Mouse (Mus musculus): Measurements from ENCODE around the gene Ccdc172. TPM values are rescaled to one million over a fixed set of nuclear protein-coding genes. Genes with fewer than 3 reads are reported as not detected.
A peak's percentile ranks its signal among the peaks of the same experiment; 100 is the strongest.

Ccdc172 gene
- total RNA-seq (2017) = not detected in 3 replicates

GRCm38 (mm10) chr19:58511818-58512217 lies at the start of gene Ccdc172:
Gene Ccdc172, plus strand, starts transcription at chr19:58511993.
- ATAC-seq (replicated peaks; ENCODE audit: insufficient number of reproducible peaks, low FRiP score, low TSS enrichment, poor library complexity, severe bottlenecking) = no peak

- no peak for ATAC-seq (replicated peaks; ENCODE audit: insufficient number of reproducible peaks, low FRiP score, low TSS enrichment, poor library complexity, severe bottlenecking)
These were observed 48.0 kb upstream of the Ccdc172 start for GRCm38 (mm10) chr19:58463755-58464154.

- no peak for ATAC-seq (replicated peaks; ENCODE audit: insufficient number of reproducible peaks, low FRiP score, low TSS enrichment, poor library complexity, severe bottlenecking)
These were observed 43.5 kb upstream of the Ccdc172 start for GRCm38 (mm10) chr19:58468331-58468730.

GRCm38 (mm10) chr19:58469421-58469820 lies 42.4 kb upstream of the Ccdc172 start:
- ATAC-seq (replicated peaks; ENCODE audit: insufficient number of reproducible peaks, low FRiP score, low TSS enrichment, poor library complexity, severe bottlenecking) = 0 out of 2 replicates have a peak, but pooled peaks have one; percentile 48

GRCm38 (mm10) chr19:58474251-58474650 lies 37.5 kb upstream of the Ccdc172 start:
- ATAC-seq (replicated peaks; ENCODE audit: insufficient number of reproducible peaks, low FRiP score, low TSS enrichment, poor library complexity, severe bottlenecking) = no peak

GRCm38 (mm10) chr19:58482373-58482977 lies 29.3 kb upstream of the Ccdc172 start:
- no peak for ATAC-seq (replicated peaks; ENCODE audit: insufficient number of reproducible peaks, low FRiP score, low TSS enrichment, poor library complexity, severe bottlenecking)

- no peak for ATAC-seq (replicated peaks; ENCODE audit: insufficient number of reproducible peaks, low FRiP score, low TSS enrichment, poor library complexity, severe bottlenecking)
These were observed 25.1 kb upstream of the Ccdc172 start for GRCm38 (mm10) chr19:58486686-58487085.

GRCm38 (mm10) chr19:58497106-58497505 lies 14.7 kb upstream of the Ccdc172 start:
- no peak for ATAC-seq (replicated peaks; ENCODE audit: insufficient number of reproducible peaks, low FRiP score, low TSS enrichment, poor library complexity, severe bottlenecking)

GRCm38 (mm10) chr19:58499420-58499966 lies 12.3 kb upstream of the Ccdc172 start:
- ATAC-seq (replicated peaks; ENCODE audit: insufficient number of reproducible peaks, low FRiP score, low TSS enrichment, poor library complexity, severe bottlenecking) = no peak

GRCm38 (mm10) chr19:58500049-58500448 lies 11.7 kb upstream of the Ccdc172 start:
- ATAC-seq (replicated peaks; ENCODE audit: insufficient number of reproducible peaks, low FRiP score, low TSS enrichment, poor library complexity, severe bottlenecking) = no peak

- no peak for ATAC-seq (replicated peaks; ENCODE audit: insufficient number of reproducible peaks, low FRiP score, low TSS enrichment, poor library complexity, severe bottlenecking)
These were observed 9.9 kb downstream of the Ccdc172 start for GRCm38 (mm10) chr19:58521696-58522095.

GRCm38 (mm10) chr19:58523736-58524394 lies 12.1 kb downstream of the Ccdc172 start:
- ATAC-seq (replicated peaks; ENCODE audit: insufficient number of reproducible peaks, low FRiP score, low TSS enrichment, poor library complexity, severe bottlenecking) = no peak

- ATAC-seq (replicated peaks; ENCODE audit: insufficient number of reproducible peaks, low FRiP score, low TSS enrichment, poor library complexity, severe bottlenecking) = no peak
These were observed 13.9 kb downstream of the Ccdc172 start for GRCm38 (mm10) chr19:58525457-58526239.

- no peak for ATAC-seq (replicated peaks; ENCODE audit: insufficient number of reproducible peaks, low FRiP score, low TSS enrichment, poor library complexity, severe bottlenecking)
These were observed 21.3 kb downstream of the Ccdc172 start for GRCm38 (mm10) chr19:58533077-58533476.

GRCm38 (mm10) chr19:58536691-58537090 lies 24.9 kb downstream of the Ccdc172 start:
- ATAC-seq (replicated peaks; ENCODE audit: insufficient number of reproducible peaks, low FRiP score, low TSS enrichment, poor library complexity, severe bottlenecking) = no peak

GRCm38 (mm10) chr19:58540396-58540795 lies 28.6 kb downstream of the Ccdc172 start:
- no peak for ATAC-seq (replicated peaks; ENCODE audit: insufficient number of reproducible peaks, low FRiP score, low TSS enrichment, poor library complexity, severe bottlenecking)

GRCm38 (mm10) chr19:58548367-58548766 lies 36.6 kb downstream of the Ccdc172 start:
- no peak for ATAC-seq (replicated peaks; ENCODE audit: insufficient number of reproducible peaks, low FRiP score, low TSS enrichment, poor library complexity, severe bottlenecking)

- ATAC-seq (replicated peaks; ENCODE audit: insufficient number of reproducible peaks, low FRiP score, low TSS enrichment, poor library complexity, severe bottlenecking) = no peak
These were observed 38.7 kb downstream of the Ccdc172 start for GRCm38 (mm10) chr19:58550489-58550888.

- no peak for ATAC-seq (replicated peaks; ENCODE audit: insufficient number of reproducible peaks, low FRiP score, low TSS enrichment, poor library complexity, severe bottlenecking)
These were observed 39.1 kb downstream of the Ccdc172 start for GRCm38 (mm10) chr19:58550916-58551315.
